Mouse (Mus musculus) induced T-regulatory cell, adult 2 months (primary cell): ENCODE measurements around the gene Lemd1.

Experiments
- DNase-seq: peaks from one replicate; pipeline ENCODE4 v3.0.0-alpha.2; 2012; ENCODE audit warnings: low read depth

Lemd1 gene

DNA sequence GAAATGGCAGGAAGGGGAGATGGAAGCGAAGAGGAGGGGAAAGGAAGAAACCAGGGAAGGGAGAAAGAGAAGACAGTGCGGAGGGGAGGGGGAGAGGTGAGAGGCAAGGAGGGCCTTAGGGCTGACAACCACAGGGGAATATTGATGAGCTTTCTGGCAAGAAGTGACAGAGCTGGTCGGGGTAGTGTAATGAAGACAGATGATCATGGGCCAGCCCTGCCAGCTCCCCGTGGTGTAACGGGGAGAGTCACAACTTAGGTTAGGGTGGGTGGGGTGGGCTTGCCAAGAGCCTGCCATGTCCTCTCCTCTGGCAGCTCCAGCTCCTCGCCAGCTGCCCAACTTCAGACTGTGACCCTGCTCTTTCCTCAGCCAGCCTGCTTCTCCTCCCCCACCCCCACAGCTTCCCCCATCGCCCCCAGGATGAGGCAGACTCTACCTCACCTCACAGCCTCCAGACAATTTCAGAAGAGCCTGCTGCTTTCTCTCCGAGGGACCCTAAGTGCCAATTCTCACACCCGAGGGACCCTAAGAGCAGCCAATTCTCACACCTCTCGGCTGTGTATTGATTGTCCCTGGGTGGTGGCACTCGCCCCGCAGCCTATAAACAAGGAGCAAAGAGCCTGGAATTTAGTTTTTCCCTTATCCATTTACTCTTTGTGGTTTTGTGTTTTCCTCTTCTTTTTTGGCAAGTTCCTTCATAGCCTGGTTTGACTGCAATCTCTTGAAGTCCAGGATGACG, 26.3 kb upstream of the Lemd1 start:
- no peak for DNase-seq

DNA sequence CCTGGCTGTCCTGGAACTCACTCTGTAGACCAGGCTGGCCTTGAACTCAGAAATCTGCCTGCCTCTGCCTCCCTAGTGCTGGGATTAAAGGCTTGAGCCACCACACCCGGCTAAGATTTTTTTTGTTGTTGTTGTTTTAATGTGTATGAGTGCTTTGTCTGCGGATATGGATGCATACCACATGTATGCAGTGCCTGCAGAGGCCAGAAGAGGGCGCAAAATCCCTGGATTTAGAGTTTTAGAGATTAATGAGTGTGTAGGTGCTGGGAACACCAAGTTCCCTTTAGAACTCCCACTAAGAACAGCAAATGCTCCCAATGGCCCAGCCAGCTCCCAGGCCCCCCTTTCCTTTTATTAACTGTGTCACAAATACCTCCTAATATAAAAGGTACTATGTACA, 25.4 kb upstream of the Lemd1 start:
- peak; percentile 57 for DNase-seq

- DNase-seq = peak; percentile 16
These were observed 23.0 kb upstream of the Lemd1 start for GRCm38 (mm10) chr1:132168115-132168767.

DNA sequence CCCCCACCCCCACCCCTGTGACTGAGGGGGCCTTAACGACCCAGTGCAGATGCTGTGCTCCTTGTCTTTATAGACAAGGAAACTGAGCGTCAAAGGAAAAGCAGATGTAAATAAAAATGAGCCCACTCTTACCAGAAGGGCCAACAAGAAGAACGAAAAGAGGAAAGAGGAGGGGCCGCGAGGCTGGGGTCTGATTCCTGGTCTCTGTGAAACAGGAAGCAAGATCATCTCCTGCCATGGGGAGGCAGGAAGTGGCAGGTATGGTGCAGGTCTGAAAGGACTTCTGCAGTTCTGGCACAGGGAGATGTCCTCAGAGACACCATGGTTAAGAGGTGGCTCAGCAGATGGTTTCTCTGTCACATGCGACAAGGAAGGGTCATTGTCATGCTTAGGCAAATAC, 20.5 kb upstream of the Lemd1 start:
- no peak for DNase-seq

- no peak for DNase-seq
These were observed 19.6 kb upstream of the Lemd1 start for GRCm38 (mm10) chr1:132171619-132172018.

GRCm38 (mm10) chr1:132186303-132186702, 4.9 kb upstream of the Lemd1 start:
- no peak for DNase-seq

- no peak for DNase-seq
These were observed 2.7 kb upstream of the Lemd1 start for GRCm38 (mm10) chr1:132188442-132189066.

DNA sequence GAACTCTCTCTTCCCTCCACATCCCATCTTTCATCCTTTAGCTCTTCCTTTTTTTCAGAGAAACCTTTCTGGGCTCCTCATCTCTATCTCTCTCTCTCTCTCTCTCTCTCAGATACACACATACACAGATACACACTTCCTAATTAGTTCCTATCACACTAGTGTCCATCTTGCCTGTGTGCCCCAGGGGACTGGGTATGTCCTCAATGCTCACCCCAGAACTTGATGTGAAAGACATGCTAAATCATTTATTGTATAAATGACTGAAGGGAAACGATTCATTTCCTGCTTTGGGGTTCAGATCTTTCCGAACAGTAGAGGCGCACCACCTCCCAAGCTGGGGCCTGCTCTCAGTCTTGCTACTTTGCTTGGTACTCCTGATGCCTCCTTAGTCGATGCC, 2.0 kb upstream of the Lemd1 start:
- DNase-seq = no peak

GRCm38 (mm10) chr1:132190040-132190513, 1.2 kb upstream of the Lemd1 start:
- DNase-seq = no peak

- DNase-seq = no peak
These were observed 574 bp upstream of the Lemd1 start for GRCm38 (mm10) chr1:132190621-132191092.

DNA sequence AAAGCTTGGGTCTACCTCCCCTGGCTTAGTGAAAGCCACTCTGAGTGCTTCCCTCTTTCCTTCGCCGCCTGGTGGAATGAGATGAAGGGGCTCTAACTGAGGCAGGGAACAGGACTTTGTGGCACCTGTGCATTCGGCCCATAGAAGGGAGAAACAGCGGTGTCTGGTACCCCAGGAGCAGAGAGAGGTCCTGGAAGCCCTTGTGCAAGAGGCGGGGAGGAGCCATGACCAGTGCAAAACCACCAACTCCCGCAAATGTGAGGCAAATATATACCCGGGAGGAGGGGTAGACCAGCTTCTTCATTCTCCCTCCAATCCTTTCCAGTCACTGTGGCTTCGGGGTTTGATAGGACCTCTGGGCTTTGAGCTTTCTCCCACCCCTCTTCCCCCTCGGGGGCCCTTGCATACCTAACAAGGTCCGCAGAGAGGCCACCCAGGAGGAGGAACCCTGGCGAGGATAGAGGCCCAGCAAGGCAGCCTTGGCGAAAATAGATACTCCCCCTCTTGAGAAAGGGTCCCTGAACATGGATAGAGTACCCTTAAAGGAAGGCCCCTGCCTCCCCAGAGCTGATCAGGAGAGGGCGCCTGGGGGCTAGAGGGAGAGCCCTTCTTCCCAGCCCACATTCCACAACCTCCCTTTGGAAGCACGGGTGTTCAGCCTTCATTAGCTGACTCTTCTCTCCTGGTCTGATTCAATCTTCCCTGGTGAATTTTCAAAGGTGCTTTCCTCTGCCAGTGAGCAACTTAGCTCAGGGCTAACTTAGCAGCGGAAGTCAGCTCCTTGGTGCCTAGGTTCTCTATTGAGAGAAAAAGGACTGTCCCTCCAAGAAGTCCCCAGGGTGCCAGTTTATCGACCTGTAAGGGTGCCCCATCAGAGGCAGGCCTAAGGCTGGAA, 802 bp downstream of the Lemd1 start:
- no peak for DNase-seq

DNA sequence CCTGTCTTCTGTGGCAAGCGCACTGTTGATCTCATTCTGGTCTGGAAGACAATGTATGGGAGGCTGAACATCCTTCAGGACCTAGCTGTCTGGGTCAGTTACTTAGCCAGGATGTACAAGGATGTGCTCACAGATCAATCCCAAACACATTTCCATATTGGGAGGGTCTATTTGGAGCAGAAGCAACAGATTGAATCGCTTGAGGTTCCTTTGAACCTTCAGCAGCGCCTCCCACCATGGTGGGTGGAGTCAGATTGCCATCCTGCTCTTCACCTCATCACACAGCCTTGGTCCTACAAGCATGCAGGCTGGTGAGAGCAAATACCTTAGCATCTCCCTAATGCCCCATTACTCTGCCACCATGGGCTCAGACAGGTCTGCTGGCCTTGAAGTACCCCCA, 2.6 kb downstream of the Lemd1 start:
- no peak for DNase-seq

GRCm38 (mm10) chr1:132194624-132195023, 3.4 kb downstream of the Lemd1 start:
- DNase-seq = no peak

GRCm38 (mm10) chr1:132195100-132195499, 3.9 kb downstream of the Lemd1 start:
- no peak for DNase-seq

- no peak for DNase-seq
These were observed 4.5 kb downstream of the Lemd1 start for GRCm38 (mm10) chr1:132195681-132196080.

GRCm38 (mm10) chr1:132196337-132196736, 5.1 kb downstream of the Lemd1 start:
- no peak for DNase-seq

DNA sequence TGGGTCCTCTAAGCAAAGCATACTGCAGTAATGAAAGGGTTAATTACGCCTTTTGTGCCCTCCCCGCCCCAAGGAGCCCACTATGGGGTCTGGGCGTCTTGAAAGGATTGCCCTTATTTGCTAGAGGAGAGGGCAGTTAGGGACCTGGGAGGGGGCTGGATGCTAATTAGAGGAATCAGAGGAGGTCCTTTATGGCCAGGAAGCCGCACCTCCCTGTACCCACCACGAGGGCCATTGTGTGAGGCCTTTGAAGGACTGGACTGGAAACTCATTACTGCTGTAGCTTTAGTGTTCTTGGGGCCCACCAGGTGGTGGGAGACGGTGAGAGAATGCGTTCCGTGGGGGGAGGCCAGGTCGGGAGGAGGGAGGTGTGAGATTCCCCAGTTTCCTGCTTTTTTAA, 6.4 kb downstream of the Lemd1 start:
- no peak for DNase-seq

DNA sequence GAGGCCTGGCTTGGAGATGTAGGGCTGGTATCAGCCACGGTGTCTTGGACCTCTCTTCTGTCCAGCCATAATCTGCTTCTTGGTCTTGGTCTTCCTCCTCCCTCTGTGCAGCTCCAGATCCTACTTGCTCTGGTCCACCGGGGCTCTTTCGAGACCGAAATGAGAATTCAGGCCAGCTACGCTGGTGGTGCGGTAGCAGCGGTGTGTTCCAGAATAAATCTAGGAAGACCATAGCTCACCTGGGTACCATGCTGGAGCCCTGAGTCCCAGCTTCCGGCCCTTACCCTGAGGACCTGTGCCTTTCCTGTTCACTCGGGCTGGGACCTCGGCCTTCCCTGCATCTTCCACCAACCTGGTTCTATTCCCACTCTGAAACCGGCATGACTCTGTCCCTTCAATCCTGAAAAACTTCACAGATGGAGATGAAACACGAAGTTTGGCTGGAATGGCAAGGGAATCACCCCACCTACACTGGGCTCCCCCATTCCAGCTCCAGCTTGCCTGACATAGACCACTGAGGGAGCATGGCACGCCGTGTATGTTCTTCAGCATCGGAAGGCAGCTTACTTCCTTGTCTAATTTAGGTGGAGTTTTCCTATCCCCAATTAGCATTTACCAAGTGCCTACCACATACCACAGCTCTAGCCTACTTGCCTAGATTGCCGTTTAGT, 7.3 kb downstream of the Lemd1 start:
- DNase-seq = no peak

DNA sequence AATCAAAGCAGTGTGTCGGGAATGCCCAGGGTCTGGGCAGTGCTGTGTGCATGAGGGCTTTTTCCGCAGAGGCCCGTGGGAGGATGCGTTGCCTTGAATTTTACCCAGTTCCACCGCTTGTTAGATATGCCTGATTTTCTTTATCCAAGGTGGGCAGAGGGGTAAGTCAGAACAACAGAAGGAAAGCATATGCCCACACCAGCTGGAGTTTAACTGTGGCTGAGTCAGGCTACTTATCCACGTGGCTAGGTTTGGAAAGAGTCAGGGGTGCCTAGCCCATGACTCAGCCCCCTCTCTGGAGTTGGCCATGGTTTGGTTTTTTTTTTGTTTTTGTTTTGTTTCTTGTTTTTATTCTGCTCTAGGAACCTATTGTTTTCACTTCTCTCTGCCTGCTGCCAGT, 8.0 kb downstream of the Lemd1 start:
- no peak for DNase-seq

GRCm38 (mm10) chr1:132199934-132200333, 8.7 kb downstream of the Lemd1 start:
- DNase-seq = no peak
